Mouse (Mus musculus) kidney, adult 2 months (tissue): ENCODE data around the gene Stambp.

ENCODE experiments used
- CTCF ChIP-seq: fragments of 200-500 bp; conservative IDR thresholded peaks from 2 replicates; pipeline ENCODE4 v1.5.1; 2011; ENCODE audit warnings: low read depth, mild to moderate bottlenecking, control low read depth, low read length, moderate library complexity, mixed read lengths; ENCODE audit not compliant: insufficient read depth, insufficient read length
- POLR2A ChIP-seq: fragments of 200-500 bp; IDR thresholded peaks from one replicate; pipeline ENCODE4 v1.6.1; 2011; ENCODE audit warnings: low read depth, low read length, control low read depth

DNA sequence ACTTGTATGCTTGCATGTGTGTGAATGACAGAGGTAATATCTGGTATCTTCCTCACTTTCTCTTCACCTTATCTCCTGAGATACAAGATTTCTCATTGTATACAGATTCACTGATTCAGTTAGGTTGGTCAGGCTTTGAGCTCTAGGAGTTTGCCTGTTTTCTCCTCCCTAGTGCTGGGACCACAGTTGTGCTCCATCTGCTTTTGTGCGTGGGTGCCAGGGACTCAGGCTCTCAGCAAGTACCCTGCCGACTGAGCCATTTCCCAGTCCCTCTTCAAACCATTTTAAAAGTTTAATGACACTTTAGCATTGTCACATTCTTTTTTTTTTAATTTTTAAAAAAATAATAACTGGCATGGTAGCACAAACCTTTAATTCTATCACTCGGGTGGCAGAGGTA lies 57.4 kb downstream of the Stambp start:
- no peak for TF ChIP-seq POLR2A
- no peak for TF ChIP-seq CTCF
